Mouse (Mus musculus) liver, embryonic 14.5 days (tissue): ENCODE measurements at regions not wholly inside any gene's neighbourhood (a gene's known extent, or its start where the extent isn't known, plus 50 kb on each side); places are given as distances from the start of the nearest gene placed in this dataset.

Experiments used
- ATAC-seq: fragments of 200-750 bp; cut with Nextera tagmentation; 2 replicates; pipeline ENCODE4 v1.8.0; 2017; ENCODE audit warnings: moderate number of reproducible peaks, mild to moderate bottlenecking, moderate library complexity; ENCODE audit not compliant: insufficient read depth
- DNase-seq, 3 experiments: peaks; one replicate each; pipeline ENCODE4 v3.0.0-alpha.2; 2012 to 2013; ENCODE audit warnings: low read depth in 3 of 3, low spot score in 3 of 3
- H3K27ac ChIP-seq: fragments of 300-500 bp; sonication (generic); 2 replicates; pipeline ENCODE4 v1.5.1; 2014; ENCODE audit warnings: moderate library complexity, mild to moderate bottlenecking, control low read depth, inconsistent platforms
- H3K27me3 ChIP-seq: fragments of 300-500 bp; sonication (generic); 2 replicates; pipeline ENCODE4 v1.6.1; 2014; ENCODE audit warnings: mild to moderate bottlenecking, low read length, moderate library complexity; ENCODE audit not compliant: control insufficient read depth, insufficient read depth
- H3K36me3 ChIP-seq: fragments of 300-500 bp; sonication (generic); replicated peaks from 2 replicates; pipeline ENCODE4 v1.6.1; 2014; ENCODE audit warnings: low read depth; ENCODE audit not compliant: control insufficient read depth, insufficient read depth
- H3K4me1 ChIP-seq, 2 experiments: fragments of 200-500 bp in 1 of 2; fragments of 300-500 bp in 1 of 2; sonication (generic) in 1 of 2; replicated peaks; 2 replicates each; pipeline ENCODE4 v1.6.1; 2012 to 2014; ENCODE audit warnings: antibody characterized with exemption in 1 of 2, inconsistent platforms in 1 of 2, low read length in 1 of 2; ENCODE audit not compliant: control insufficient read depth in 2 of 2, insufficient read depth in 2 of 2
- H3K4me2 ChIP-seq: fragments of 300-500 bp; sonication (generic); 2 replicates; pipeline ENCODE4 v1.6.1; 2014; ENCODE audit warnings: low read depth, mild to moderate bottlenecking, control low read depth, moderate library complexity
- H3K4me3 ChIP-seq, 2 experiments: fragments of 200-500 bp in 1 of 2; fragments of 300-500 bp in 1 of 2; sonication (generic) in 1 of 2; 2 replicates each; pipeline ENCODE4 v1.5.1; 2012 to 2014; ENCODE audit warnings: low read depth in 2 of 2, low read length in 2 of 2, mild to moderate bottlenecking in 2 of 2, control low read depth in 1 of 2, inconsistent platforms in 1 of 2, moderate library complexity in 1 of 2; ENCODE audit not compliant: insufficient read depth in 1 of 2
- H3K9ac ChIP-seq: fragments of 300-500 bp; sonication (generic); replicated peaks from 2 replicates; pipeline ENCODE4 v1.6.1; 2014; ENCODE audit warnings: mild to moderate bottlenecking, control low read depth, moderate library complexity
- H3K9me3 ChIP-seq: fragments of 300-500 bp; sonication (generic); 2 replicates; pipeline ENCODE4 v1.6.1; 2016; ENCODE audit warnings: low read length, mixed read lengths; ENCODE audit not compliant: control insufficient read depth
- CTCF ChIP-seq: IDR thresholded peaks from 2 replicates; pipeline ENCODE4 v1.5.1; 2016; ENCODE audit warnings: antibody characterized with exemption, low read depth, control low read depth
- EP300 ChIP-seq: IDR thresholded peaks from 2 replicates; pipeline ENCODE4 v1.6.1; 2016; ENCODE audit warnings: antibody characterized with exemption, low read depth
- WGBS: fragments of 180-500 bp; shearing (Covaris S2); extraction: QIAGEN DNeasy Blood & Tissue Kit; methylation state at CpG from one replicate; pipeline ENCODE4 v1.1.7; 2014; ENCODE audit not compliant: insufficient replicate concordance; 5-methylcytosine and 5-hydroxymethylcytosine counted together

DNA sequence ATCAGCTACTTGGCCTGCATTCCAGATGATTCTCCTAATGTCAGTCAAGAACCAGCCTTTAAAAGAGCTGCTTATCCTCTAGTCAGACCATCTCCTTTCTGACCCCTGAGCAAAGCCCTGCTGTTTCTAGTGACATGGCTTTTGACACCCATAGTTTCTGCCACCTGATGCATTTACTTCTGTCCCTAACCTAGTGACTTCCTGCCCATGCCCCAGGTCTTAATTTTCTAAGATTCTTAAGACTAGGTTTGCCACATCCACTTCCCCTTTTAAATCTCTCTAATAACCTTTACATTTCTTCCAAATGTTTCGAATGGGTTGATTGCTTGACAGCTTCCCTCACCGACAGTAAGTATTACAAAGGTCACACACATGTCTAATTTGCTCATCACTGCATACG, 321.1 kb upstream of the Trib2 start:
- 47% methylated on average over 3 of the region's 3 CpGs for WGBS
- Histone ChIP-seq H3K9me3 (no peaks in the 10 kb centered on the region), H3K27me3 (no peaks in the 10 kb centered on the region), H3K4me1 (peaks cover 0 to 17% of the 10 kb centered on the region in 2 experiments; a peak in 2 of 4 replicates), H3K36me3 (no peaks in the 10 kb centered on the region), H3K9ac (no peak overlapping the region), H3K27ac (no peak overlapping the region), H3K4me2 (no peak overlapping the region), H3K4me3 (no peak overlapping the region)
- DNase-seq (no peak), ATAC-seq (no peak)
- no peak for TF ChIP-seq CTCF
- TF ChIP-seq EP300: no peak

DNA sequence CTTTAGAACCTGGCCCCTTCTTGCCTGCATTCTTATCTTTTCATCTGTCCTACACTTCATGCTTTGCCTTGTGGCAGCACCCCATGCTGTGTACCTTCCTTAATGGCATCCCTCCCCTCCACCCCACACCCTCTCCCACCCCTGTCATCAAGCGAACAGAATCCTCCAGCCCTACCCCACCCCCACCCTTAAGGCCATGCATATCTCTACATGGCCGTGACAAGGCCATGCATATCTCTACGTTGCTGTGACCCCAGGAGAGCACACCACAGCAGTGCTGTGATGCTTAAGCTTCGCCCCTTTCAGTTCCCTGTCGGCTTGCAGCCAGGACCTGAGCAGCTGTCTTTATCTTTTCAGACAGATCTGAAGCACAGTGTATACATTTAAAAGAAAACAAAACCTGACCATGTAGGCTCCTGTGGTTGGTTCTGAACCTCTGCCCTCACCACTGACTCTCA, 319.5 kb upstream of the Trib2 start:
- peak in 1 of 3 experiments; percentile 2 for DNase-seq
- no peaks in the 10 kb centered on the region for H3K9me3 ChIP-seq
- H3K27me3 ChIP-seq: no peaks in the 10 kb centered on the region
- no peak overlapping the region for H3K4me2 ChIP-seq
- no peak overlapping the region for H3K27ac ChIP-seq
- peak; percentile 72 for ATAC-seq
- 4% methylated on average over 5 of the region's 5 CpGs for WGBS
- TF ChIP-seq EP300: no peak
- no peak for TF ChIP-seq CTCF
- no peak overlapping the region for H3K4me3 ChIP-seq
- H3K36me3 ChIP-seq: no peaks in the 10 kb centered on the region
- H3K9ac ChIP-seq: no peak overlapping the region
- H3K4me1 ChIP-seq: peaks cover 0 to 18% of the 10 kb centered on the region in 2 experiments; a peak in 2 of 4 replicates

DNA sequence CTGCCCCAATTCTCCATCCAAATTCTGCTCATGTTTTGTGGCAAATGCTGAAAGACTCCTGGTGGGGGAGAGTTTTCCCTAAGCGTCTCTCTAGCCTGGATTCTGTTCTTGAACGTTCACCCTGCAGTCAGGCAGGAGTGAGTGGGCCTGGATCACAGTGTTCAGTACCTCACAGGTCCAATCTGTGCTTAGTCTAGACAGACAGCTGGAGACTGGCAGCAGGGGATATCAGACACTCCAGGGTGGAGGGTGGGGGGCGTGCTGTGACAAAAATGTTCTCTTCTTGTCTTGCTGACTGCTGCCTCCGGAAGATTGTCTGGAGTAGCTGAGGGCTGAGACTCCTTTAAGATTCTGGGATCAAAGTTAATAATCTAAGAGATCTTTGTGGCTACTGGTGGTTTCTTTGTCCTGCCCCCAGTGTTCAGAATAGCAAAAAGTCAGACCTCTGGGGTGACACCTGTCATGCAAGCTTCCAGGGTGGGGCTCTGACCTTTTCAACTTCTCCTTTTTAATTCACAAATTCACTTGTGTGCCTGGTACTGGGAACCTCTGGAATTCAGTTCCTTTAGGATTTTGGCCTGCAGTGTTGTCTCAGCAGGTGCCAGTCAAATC, 319.0 kb upstream of the Trib2 start:
- peaks cover 0 to 20% of the 10 kb centered on the region in 2 experiments; a peak in 2 of 4 replicates for H3K4me1 ChIP-seq
- no peak overlapping the region for H3K27ac ChIP-seq
- H3K9ac ChIP-seq: no peak overlapping the region
- H3K4me3 ChIP-seq: no peak overlapping the region
- H3K36me3 ChIP-seq: no peaks in the 10 kb centered on the region
- H3K9me3 ChIP-seq: no peaks in the 10 kb centered on the region
- H3K27me3 ChIP-seq: no peaks in the 10 kb centered on the region
- TF ChIP-seq EP300: no peak
- no peak for TF ChIP-seq CTCF
- 29% methylated on average over 4 of the region's 4 CpGs for WGBS
- DNase-seq: no peak
- no peak for ATAC-seq
- H3K4me2 ChIP-seq: no peak overlapping the region

DNA sequence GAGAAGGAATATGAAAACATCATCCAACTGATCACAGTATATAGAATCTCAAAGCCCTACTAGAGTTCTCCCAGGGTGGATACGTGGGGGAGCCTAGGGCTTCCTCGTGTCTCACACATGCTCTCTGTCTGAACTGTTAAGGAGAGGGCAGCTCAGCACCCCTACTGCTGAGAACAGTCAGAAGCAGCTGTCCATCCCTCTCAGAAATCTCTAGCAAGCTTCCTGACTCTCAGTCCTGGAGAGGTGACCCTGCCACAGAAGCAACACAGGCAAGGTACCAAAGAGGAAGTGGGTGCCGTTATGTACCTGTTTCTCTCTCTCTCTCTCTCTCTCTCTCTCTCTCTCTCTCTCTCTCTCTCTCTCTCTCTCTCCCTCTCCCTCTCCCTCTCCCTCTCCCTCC, 317.7 kb upstream of the Trib2 start:
- ATAC-seq (no peak), DNase-seq (no peak)
- H3K4me1 ChIP-seq: peaks cover 0 to 19% of the 10 kb centered on the region in 2 experiments; a peak in 2 of 4 replicates
- 46% methylated on average over 3 of the region's 3 CpGs for WGBS
- TF ChIP-seq CTCF (no peak), EP300 (no peak)
- H3K9ac ChIP-seq: no peak overlapping the region
- H3K4me3 ChIP-seq: no peak overlapping the region
- no peaks in the 10 kb centered on the region for H3K36me3 ChIP-seq
- no peak overlapping the region for H3K4me2 ChIP-seq
- H3K27ac ChIP-seq: no peak overlapping the region
- no peaks in the 10 kb centered on the region for H3K9me3 ChIP-seq
- no peaks in the 10 kb centered on the region for H3K27me3 ChIP-seq

DNA sequence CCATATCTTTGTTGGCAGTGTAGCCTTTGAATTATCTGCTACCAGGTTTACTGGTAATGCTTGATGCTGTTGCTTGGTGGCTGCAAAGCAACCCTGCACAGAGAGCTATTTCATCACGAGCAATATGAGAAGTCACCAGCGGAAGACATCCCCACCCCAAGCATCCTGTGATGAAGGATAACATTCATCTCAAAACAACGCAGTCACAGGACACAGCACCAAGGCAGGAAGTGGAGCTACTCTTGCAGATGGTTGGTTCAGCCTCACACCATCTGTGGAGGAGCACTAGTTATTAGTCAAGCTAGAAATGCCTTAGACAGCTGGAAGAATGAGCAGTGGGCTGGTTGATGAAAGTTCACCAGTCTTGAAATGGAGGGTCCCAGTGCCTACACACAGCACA, 316.5 kb upstream of the Trib2 start:
- H3K36me3 ChIP-seq: no peaks in the 10 kb centered on the region
- TF ChIP-seq CTCF: no peak
- TF ChIP-seq EP300: no peak
- DNase-seq: no peak
- no peak overlapping the region for H3K9ac ChIP-seq
- no peak overlapping the region for H3K4me2 ChIP-seq
- ATAC-seq: no peak
- no peaks in the 10 kb centered on the region for H3K27me3 ChIP-seq
- peaks cover 0 to 13% of the 10 kb centered on the region in 2 experiments; a peak in 2 of 4 replicates for H3K4me1 ChIP-seq
- H3K9me3 ChIP-seq: no peaks in the 10 kb centered on the region
- WGBS: 25% methylated on average over 3 of the region's 3 CpGs
- H3K4me3 ChIP-seq: no peak overlapping the region
- H3K27ac ChIP-seq: no peak overlapping the region
